Mouse (Mus musculus) CH12.LX (cell line): ENCODE measurements around the gene Clec11a. TPM values are rescaled to one million over a fixed set of nuclear protein-coding genes. Genes with fewer than 3 reads are reported as not detected.

Source experiments
- DNase-seq: peaks from one replicate; pipeline ENCODE4 v3.0.0-alpha.2; 2013; ENCODE audit errors: extremely low read depth
- H3K27ac ChIP-seq: 2 replicates; pipeline ENCODE4 v1.5.1; 2012; ENCODE audit warnings: low read depth, mild to moderate bottlenecking, control low read depth, moderate library complexity; ENCODE audit not compliant: insufficient read depth
- H3K27me3 ChIP-seq: replicated peaks from 2 replicates; pipeline ENCODE3; 2012; ENCODE audit warnings: inconsistent platforms
- H3K36me3 ChIP-seq, 2 experiments: replicated peaks in 1 of 2; 2 replicates each; pipeline versions ENCODE3 to v1.6.1; 2012; ENCODE audit warnings: inconsistent platforms in 1 of 2, low read length in 1 of 2, mild to moderate bottlenecking in 1 of 2, mixed read lengths in 1 of 2, moderate library complexity in 1 of 2; ENCODE audit not compliant: control insufficient read depth in 1 of 2, insufficient read depth in 1 of 2
- H3K4me1 ChIP-seq, 2 experiments: 2 replicates each; pipeline ENCODE4 v1.6.1; 2012; ENCODE audit warnings: inconsistent platforms in 1 of 2, moderate library complexity in 1 of 2; ENCODE audit not compliant: insufficient read depth in 2 of 2, control insufficient read depth in 1 of 2
- H3K4me2 ChIP-seq: 2 replicates; pipeline ENCODE4 v1.6.1; 2012; ENCODE audit warnings: low read depth, mild to moderate bottlenecking, control low read depth; ENCODE audit not compliant: poor library complexity, insufficient read depth, severe bottlenecking
- H3K4me3 ChIP-seq, 3 experiments: fragments of 150-350 bp in 1 of 3; sonication (generic) in 1 of 3; replicated peaks in 1 of 3; 2 replicates each; pipeline versions ENCODE3 to v1.5.1; 2011 to 2012; ENCODE audit warnings: low read depth in 2 of 3, low read length in 2 of 3, mild to moderate bottlenecking in 2 of 3, moderate library complexity in 2 of 3, control low read depth in 1 of 3, improper control_type of control experiment in 1 of 3, inconsistent platforms in 1 of 3, mixed read lengths in 1 of 3; ENCODE audit not compliant: poor library complexity in 1 of 3
- H3K79me2 ChIP-seq: replicated peaks from 2 replicates; pipeline ENCODE4 v1.6.1; 2012; ENCODE audit warnings: mild to moderate bottlenecking, moderate library complexity; ENCODE audit not compliant: control insufficient read depth, poor library complexity, insufficient read depth, severe bottlenecking; ENCODE audit errors: extremely low read depth
- H3K9ac ChIP-seq: 2 replicates; pipeline ENCODE4 v1.6.1; 2012; ENCODE audit warnings: low read depth, mild to moderate bottlenecking, control low read depth, moderate library complexity; ENCODE audit not compliant: insufficient read depth
- H3K9me3 ChIP-seq: replicated peaks from 2 replicates; pipeline ENCODE3; 2012; ENCODE audit warnings: low read length, inconsistent platforms, mixed read lengths
- CHD1 ChIP-seq: IDR thresholded peaks from 2 replicates; pipeline ENCODE4 v1.6.1; 2012; ENCODE audit warnings: low read depth, low read length, improper control_type of control experiment, inconsistent platforms
- CHD2 ChIP-seq: IDR thresholded peaks from 2 replicates; pipeline ENCODE4 v1.6.1; 2011; ENCODE audit warnings: low read length, improper control_type of control experiment
- CTCF ChIP-seq, 2 experiments: IDR thresholded peaks in 1 of 2; conservative IDR thresholded peaks in 1 of 2; 2 replicates each; pipeline ENCODE4 v1.5.1; 2011 to 2012; ENCODE audit warnings: low read depth in 2 of 2, low read length in 2 of 2, improper control_type of control experiment in 1 of 2, inconsistent platforms in 1 of 2, mild to moderate bottlenecking in 1 of 2, moderate library complexity in 1 of 2
- E2F4 ChIP-seq: IDR thresholded peaks from 2 replicates; pipeline ENCODE4 v1.6.1; 2011; ENCODE audit warnings: low read depth, low read length, improper control_type of control experiment; ENCODE audit not compliant: insufficient replicate concordance
- ETS1 ChIP-seq: conservative IDR thresholded peaks from 2 replicates; pipeline ENCODE4 v1.6.1; 2012; ENCODE audit warnings: low read depth, mild to moderate bottlenecking, inconsistent platforms, low read length, improper control_type of control experiment, moderate library complexity
- GABPA ChIP-seq: IDR thresholded peaks from 2 replicates; pipeline ENCODE4 v1.6.1; 2012; ENCODE audit warnings: low read depth, low read length, improper control_type of control experiment, inconsistent platforms; ENCODE audit not compliant: insufficient replicate concordance
- IRF4 ChIP-seq: IDR thresholded peaks from 2 replicates; pipeline ENCODE4 v1.6.1; 2014; ENCODE audit warnings: low read depth, mild to moderate bottlenecking, inconsistent platforms, low read length, improper control_type of control experiment
- JUN ChIP-seq: IDR thresholded peaks from 2 replicates; pipeline ENCODE4 v1.6.1; 2011; ENCODE audit warnings: low read depth, mild to moderate bottlenecking, low read length, improper control_type of control experiment, moderate library complexity; ENCODE audit not compliant: insufficient read depth
- MAFK ChIP-seq: IDR thresholded peaks from 2 replicates; pipeline ENCODE4 v1.6.1; 2011; ENCODE audit warnings: low read length, improper control_type of control experiment; ENCODE audit not compliant: insufficient replicate concordance
- MXI1 ChIP-seq: IDR thresholded peaks from 2 replicates; pipeline ENCODE4 v1.6.1; 2011; ENCODE audit warnings: mild to moderate bottlenecking, low read depth, low read length, improper control_type of control experiment
- MYC ChIP-seq: IDR thresholded peaks from 2 replicates; pipeline ENCODE4 v1.6.1; 2011; ENCODE audit warnings: low read depth, mild to moderate bottlenecking, improper control_type of control experiment, low read length
- NRF1 ChIP-seq: IDR thresholded peaks from 2 replicates; pipeline ENCODE4 v1.6.1; 2014; ENCODE audit warnings: low read depth, mild to moderate bottlenecking, inconsistent platforms, low read length, improper control_type of control experiment, moderate library complexity
- POLR2AphosphoS2 ChIP-seq: IDR thresholded peaks from 2 replicates; pipeline ENCODE4 v1.6.1; 2011; ENCODE audit warnings: low read depth, low read length, improper control_type of control experiment
- UBTF ChIP-seq: IDR thresholded peaks from 2 replicates; pipeline ENCODE4 v1.6.1; 2012; ENCODE audit warnings: low read depth, mild to moderate bottlenecking, inconsistent platforms, low read length, improper control_type of control experiment, moderate library complexity
- USF1 ChIP-seq: IDR thresholded peaks from 2 replicates; pipeline ENCODE4 v1.6.1; 2014; ENCODE audit warnings: low read depth, mild to moderate bottlenecking, inconsistent platforms, low read length, improper control_type of control experiment
- ZKSCAN1 ChIP-seq: IDR thresholded peaks from 2 replicates; pipeline ENCODE4 v1.6.1; 2012; ENCODE audit warnings: low read depth, inconsistent platforms, low read length, improper control_type of control experiment, borderline replicate concordance
- ZMIZ1 ChIP-seq: IDR thresholded peaks from 2 replicates; pipeline ENCODE4 v1.6.1; 2012; ENCODE audit warnings: low read depth, mild to moderate bottlenecking, inconsistent platforms, low read length, improper control_type of control experiment
- ZNF384 ChIP-seq: IDR thresholded peaks from 2 replicates; pipeline ENCODE4 v1.6.1; 2012; ENCODE audit warnings: low read depth, low read length, improper control_type of control experiment, inconsistent platforms
- dilution Hi-C: fragments of 300-500 bp; cut with MboI; formaldehyde crosslinking; loops from 2 replicates; pipeline ENCODE4 v1.14.3; 2020; ENCODE audit warnings: low sequenced_read_pairs; ENCODE audit not compliant: extremely low pct_unique_long_range_greater_than_20kb, extremely low pct_ligation_motif_present
- in situ Hi-C: fragments of 300-500 bp; cut with MboI; formaldehyde crosslinking; loops from 3 replicates; pipeline ENCODE4 v1.14.3; 2019; ENCODE audit warnings: low sequenced_read_pairs, low pct_ligation_motif_present, low pct_unique_long_range_greater_than_20kb, mixed read lengths
- polyA plus RNA-seq: library from polyadenylated mRNA; unstranded; fragments of >175 nt; gene quantifications from 2 replicates; pipeline ENCODE4 v1.2.1, GENCODE M21; 2012; ENCODE audit warnings: low read depth; ENCODE audit not compliant: insufficient read length
- total RNA-seq, 2 experiments: library from RNA; depleted of rRNA; stranded (reverse); fragments of 300-350 nt in 1 of 2; fragments of >200 nt in 1 of 2; gene quantifications; 2 replicates each; pipeline ENCODE4 v1.2.3; 2012 to 2014

Gene Clec11a
- total and polyA plus RNA-seq, 3 experiments: 0.46 to 0.89 (median 0.53) TPM

DNA sequence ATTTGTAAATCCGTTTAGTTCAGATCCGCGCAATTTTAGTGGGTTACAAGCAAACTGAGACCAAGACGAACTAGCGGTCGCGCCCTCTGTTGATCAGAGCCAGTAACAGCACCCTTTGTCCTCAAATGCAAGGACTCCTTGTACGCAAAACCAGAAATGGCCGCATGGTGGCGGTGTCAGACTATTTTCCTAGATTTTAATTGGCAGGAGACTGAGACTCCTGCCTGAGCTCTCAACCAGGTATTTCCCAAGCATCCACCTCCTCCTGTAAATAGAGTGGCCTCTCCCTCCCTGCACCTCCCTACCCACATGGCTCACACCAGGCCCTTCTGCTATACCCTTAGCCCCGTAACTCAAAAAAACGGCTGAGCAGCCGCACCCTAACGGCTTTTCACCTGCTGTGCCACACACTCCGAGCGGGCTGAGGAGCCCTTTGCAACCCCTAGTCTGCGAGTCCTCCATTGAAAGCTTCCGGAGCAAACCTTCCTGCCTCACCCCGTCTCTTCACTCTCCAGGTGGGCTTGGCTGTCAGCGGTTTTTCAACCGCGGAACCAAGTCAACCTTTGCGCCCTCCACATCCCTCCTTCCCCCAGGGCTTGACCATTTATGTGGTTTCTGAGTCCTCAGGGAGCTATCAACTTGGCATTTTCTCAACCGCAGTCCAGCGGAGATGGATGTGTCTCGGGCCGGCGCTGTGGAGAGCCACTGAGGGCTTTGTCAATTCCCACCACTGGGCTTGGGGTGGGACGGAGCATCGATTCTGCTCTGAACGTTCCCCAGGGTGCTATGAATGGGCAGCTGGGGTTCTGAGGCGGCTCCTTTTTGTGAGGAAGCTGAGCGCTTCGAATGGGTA lies 43.7 kb downstream of the Clec11a start (continued):
- TF ChIP-seq IRF4: peak; percentile 30; the same call in 1 of the 2 replicates

DNA sequence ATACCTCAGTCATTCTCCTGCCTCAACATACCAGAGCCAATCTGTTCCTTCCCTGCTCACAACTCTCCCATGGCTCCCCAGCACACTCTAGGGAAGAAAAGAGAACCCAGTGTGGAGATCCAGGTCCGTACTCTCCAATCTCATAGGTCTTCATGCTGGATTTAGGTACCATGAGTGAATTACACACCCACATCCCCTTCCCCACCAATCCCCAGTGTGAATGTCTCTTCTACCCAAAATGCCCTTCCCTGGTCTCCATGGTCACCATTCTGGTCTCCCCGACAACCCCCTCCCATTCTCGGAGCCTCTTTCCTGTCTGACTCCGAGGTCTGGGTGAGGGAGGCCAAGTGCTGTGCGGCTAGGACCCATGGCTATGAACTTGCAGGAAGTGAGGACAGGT lies 45.6 kb downstream of the Clec11a start, which contains the start of gene Gm15517:
Gene Gm15517, plus strand, starts transcription at position 301 of the 400 bp plus-strand sequence.
- Histone ChIP-seq H3K4me1 (peaks cover 0 to 5% of the 10 kb centered on the region in 2 experiments; a peak in 2 of 4 replicates), H3K27ac (no peak within 1 kb of the TSS), H3K4me2 (no peak within 1 kb of the TSS), H3K79me2 (no peaks in the 10 kb centered on the region), H3K36me3 (no peaks in the 10 kb centered on the region), H3K27me3 (peaks cover 21% of the 10 kb centered on the region), H3K9ac (no peak within 1 kb of the TSS), H3K9me3 (no peaks in the 10 kb centered on the region), H3K4me3 (no peak within 1 kb of the TSS)
- TF ChIP-seq MYC: no peak
- no peak for TF ChIP-seq POLR2AphosphoS2
- TF ChIP-seq CTCF (conservative IDR thresholded peaks at IDR 0.05 in 1 of 2, IDR thresholded peaks at IDR 0.05 in 1 of 2; ENCODE audit: low read depth in 2 of 2, low read length in 2 of 2): no peak
- no peak for TF ChIP-seq E2F4
- TF ChIP-seq MXI1: no peak
- no peak for TF ChIP-seq CHD2
- no peak for TF ChIP-seq JUN
- TF ChIP-seq ZMIZ1: no peak
- TF ChIP-seq IRF4: no peak
- no peak for TF ChIP-seq GABPA
- TF ChIP-seq ETS1: no peak
- TF ChIP-seq ZNF384: no peak
- TF ChIP-seq MAFK: no peak
- no peak for TF ChIP-seq USF1
- TF ChIP-seq CHD1: no peak
- TF ChIP-seq UBTF: no peak
- TF ChIP-seq NRF1: no peak
- TF ChIP-seq ZKSCAN1: no peak
- no peak for DNase-seq
- dilution Hi-C loops (no loop called here), in situ Hi-C loops (loop anchor here (5.0 to 10.0 kb wide), 3 partner anchors 86 to 384 kb away; partner anchors contain the start of genes Emc10 and Fam71e1)
